Mouse (Mus musculus): ENCODE data around the gene Casp7. TPM values are rescaled to one million over a fixed set of nuclear protein-coding genes. Genes with fewer than 3 reads are reported as not detected.

Gene Casp7
- polyA plus RNA-seq, 1 experiment from 2014 or later, result 18.4 TPM

- Histone ChIP-seq H3K4me3 (replicated peaks; ENCODE audit: low read length) (no peak overlapping the region), H3K4me1 (replicated peaks; ENCODE audit: control insufficient read depth, insufficient read depth, low read length) (no peaks in the 10 kb centered on the region), H3K4me2 (replicated peaks) (no peak overlapping the region), H3K36me3 (replicated peaks; ENCODE audit: control insufficient read depth, insufficient read depth) (no peaks in the 10 kb centered on the region), H3K9me3 (ENCODE audit: control insufficient read depth, low read length) (no peaks in the 10 kb centered on the region), H3K27ac (no peak overlapping the region), H3K9ac (no peak overlapping the region), H3K27me3 (ENCODE audit: control insufficient read depth, insufficient read depth, low read length) (no peaks in the 10 kb centered on the region)
- ATAC-seq (ENCODE audit: low FRiP score), result no peak
- WGBS, result 79% methylated on average over 11 of the region's 11 CpGs
- no peak for DNase-seq (ENCODE audit: low spot score)
Measured at GRCm38 (mm10) chr19:56366168-56366567, 30.8 kb upstream of the Casp7 start.

GRCm38 (mm10) chr19:56366625-56367024 lies 30.3 kb upstream of the Casp7 start:
- Histone ChIP-seq H3K36me3 (replicated peaks; ENCODE audit: control insufficient read depth, insufficient read depth) (no peaks in the 10 kb centered on the region), H3K4me3 (replicated peaks; ENCODE audit: low read length) (no peak overlapping the region), H3K9me3 (ENCODE audit: control insufficient read depth, low read length) (no peaks in the 10 kb centered on the region), H3K27ac (no peak overlapping the region), H3K27me3 (ENCODE audit: control insufficient read depth, insufficient read depth, low read length) (no peaks in the 10 kb centered on the region), H3K9ac (no peak overlapping the region), H3K4me1 (replicated peaks; ENCODE audit: control insufficient read depth, insufficient read depth, low read length) (no peaks in the 10 kb centered on the region), H3K4me2 (replicated peaks) (no peak overlapping the region)
- 75% methylated on average over 9 of the region's 9 CpGs for WGBS
- ATAC-seq (ENCODE audit: low FRiP score), result no peak
- no peak for DNase-seq (ENCODE audit: low spot score)

GRCm38 (mm10) chr19:56367778-56368177 lies 29.2 kb upstream of the Casp7 start:
- no peaks in the 10 kb centered on the region for H3K36me3 ChIP-seq (replicated peaks; ENCODE audit: control insufficient read depth, insufficient read depth)
- H3K4me1 ChIP-seq (replicated peaks; ENCODE audit: control insufficient read depth, insufficient read depth, low read length), result no peaks in the 10 kb centered on the region
- DNase-seq (ENCODE audit: low spot score) (no peak), ATAC-seq (ENCODE audit: low FRiP score) (no peak)
- 91% methylated on average over 7 of the region's 7 CpGs for WGBS
- H3K27ac ChIP-seq, result no peak overlapping the region
- H3K9ac ChIP-seq, result no peak overlapping the region
- H3K4me2 ChIP-seq (replicated peaks), result no peak overlapping the region
- H3K4me3 ChIP-seq (replicated peaks; ENCODE audit: low read length), result no peak overlapping the region
- no peaks in the 10 kb centered on the region for H3K9me3 ChIP-seq (ENCODE audit: control insufficient read depth, low read length)
- H3K27me3 ChIP-seq (ENCODE audit: control insufficient read depth, insufficient read depth, low read length), result no peaks in the 10 kb centered on the region

GRCm38 (mm10) chr19:56368912-56369311 lies 28.0 kb upstream of the Casp7 start:
- no peaks in the 10 kb centered on the region for H3K27me3 ChIP-seq (ENCODE audit: control insufficient read depth, insufficient read depth, low read length)
- no peaks in the 10 kb centered on the region for H3K36me3 ChIP-seq (replicated peaks; ENCODE audit: control insufficient read depth, insufficient read depth)
- H3K4me1 ChIP-seq (replicated peaks; ENCODE audit: control insufficient read depth, insufficient read depth, low read length), result no peaks in the 10 kb centered on the region
- no peak overlapping the region for H3K27ac ChIP-seq
- WGBS, result 92% methylated on average over 7 of the region's 7 CpGs
- no peak overlapping the region for H3K4me3 ChIP-seq (replicated peaks; ENCODE audit: low read length)
- ATAC-seq (ENCODE audit: low FRiP score), result no peak
- H3K4me2 ChIP-seq (replicated peaks), result no peak overlapping the region
- H3K9ac ChIP-seq, result no peak overlapping the region
- DNase-seq (ENCODE audit: low spot score), result no peak
- no peaks in the 10 kb centered on the region for H3K9me3 ChIP-seq (ENCODE audit: control insufficient read depth, low read length)

- DNase-seq (ENCODE audit: low spot score) (no peak), ATAC-seq (ENCODE audit: low FRiP score) (no peak)
- no peaks in the 10 kb centered on the region for H3K9me3 ChIP-seq (ENCODE audit: control insufficient read depth, low read length)
Measured at GRCm38 (mm10) chr19:56370389-56371150, 26.4 kb upstream of the Casp7 start.

GRCm38 (mm10) chr19:56372226-56372625 lies 24.7 kb upstream of the Casp7 start:
- Histone ChIP-seq H3K4me2 (replicated peaks) (no peak overlapping the region), H3K4me3 (replicated peaks; ENCODE audit: low read length) (no peak overlapping the region), H3K4me1 (replicated peaks; ENCODE audit: control insufficient read depth, insufficient read depth, low read length) (no peaks in the 10 kb centered on the region), H3K27ac (no peak overlapping the region), H3K36me3 (replicated peaks; ENCODE audit: control insufficient read depth, insufficient read depth) (no peaks in the 10 kb centered on the region), H3K9ac (no peak overlapping the region), H3K27me3 (ENCODE audit: control insufficient read depth, insufficient read depth, low read length) (no peaks in the 10 kb centered on the region), H3K9me3 (ENCODE audit: control insufficient read depth, low read length) (no peaks in the 10 kb centered on the region)
- DNase-seq (ENCODE audit: low spot score) (no peak), ATAC-seq (ENCODE audit: low FRiP score) (no peak)
- 77% methylated on average over 7 of the region's 7 CpGs for WGBS

More at GRCm38 (mm10) chr19:56370389-56371150, 26.4 kb upstream of the Casp7 start:
- Histone ChIP-seq H3K4me2 (replicated peaks) (no peak overlapping the region), H3K9ac (no peak overlapping the region), H3K27ac (no peak overlapping the region), H3K4me3 (replicated peaks; ENCODE audit: low read length) (no peak overlapping the region), H3K27me3 (ENCODE audit: control insufficient read depth, insufficient read depth, low read length) (no peaks in the 10 kb centered on the region), H3K4me1 (replicated peaks; ENCODE audit: control insufficient read depth, insufficient read depth, low read length) (no peaks in the 10 kb centered on the region), H3K36me3 (replicated peaks; ENCODE audit: control insufficient read depth, insufficient read depth) (no peaks in the 10 kb centered on the region)
- WGBS, result 90% methylated on average over 6 of the region's 6 CpGs

- 93% methylated on average over 5 of the region's 5 CpGs for WGBS
- no peak for DNase-seq (ENCODE audit: low spot score)
- no peak overlapping the region for H3K4me2 ChIP-seq (replicated peaks)
- H3K9ac ChIP-seq, result no peak overlapping the region
- no peaks in the 10 kb centered on the region for H3K9me3 ChIP-seq (ENCODE audit: control insufficient read depth, low read length)
- no peak overlapping the region for H3K27ac ChIP-seq
- ATAC-seq (ENCODE audit: low FRiP score), result no peak
- no peak overlapping the region for H3K4me3 ChIP-seq (replicated peaks; ENCODE audit: low read length)
- H3K36me3 ChIP-seq (replicated peaks; ENCODE audit: control insufficient read depth, insufficient read depth), result no peaks in the 10 kb centered on the region
- no peaks in the 10 kb centered on the region for H3K4me1 ChIP-seq (replicated peaks; ENCODE audit: control insufficient read depth, insufficient read depth, low read length)
- no peaks in the 10 kb centered on the region for H3K27me3 ChIP-seq (ENCODE audit: control insufficient read depth, insufficient read depth, low read length)
Measured at GRCm38 (mm10) chr19:56373246-56373645, 23.7 kb upstream of the Casp7 start.

GRCm38 (mm10) chr19:56374011-56374410 lies 22.9 kb upstream of the Casp7 start:
- no peak overlapping the region for H3K9ac ChIP-seq
- no peak overlapping the region for H3K4me3 ChIP-seq (replicated peaks; ENCODE audit: low read length)
- H3K36me3 ChIP-seq (replicated peaks; ENCODE audit: control insufficient read depth, insufficient read depth), result no peaks in the 10 kb centered on the region
- 65% methylated on average over 10 of the region's 10 CpGs for WGBS
- H3K27me3 ChIP-seq (ENCODE audit: control insufficient read depth, insufficient read depth, low read length), result no peaks in the 10 kb centered on the region
- ATAC-seq (ENCODE audit: low FRiP score) (no peak), DNase-seq (ENCODE audit: low spot score) (no peak)
- no peaks in the 10 kb centered on the region for H3K9me3 ChIP-seq (ENCODE audit: control insufficient read depth, low read length)
- no peaks in the 10 kb centered on the region for H3K4me1 ChIP-seq (replicated peaks; ENCODE audit: control insufficient read depth, insufficient read depth, low read length)
- H3K27ac ChIP-seq, result no peak overlapping the region
- no peak overlapping the region for H3K4me2 ChIP-seq (replicated peaks)

GRCm38 (mm10) chr19:56378007-56378406 lies 18.9 kb upstream of the Casp7 start:
- ATAC-seq (ENCODE audit: low FRiP score) (no peak), DNase-seq (ENCODE audit: low spot score) (no peak)
- Histone ChIP-seq H3K4me1 (replicated peaks; ENCODE audit: control insufficient read depth, insufficient read depth, low read length) (no peaks in the 10 kb centered on the region), H3K9me3 (ENCODE audit: control insufficient read depth, low read length) (no peaks in the 10 kb centered on the region), H3K4me3 (replicated peaks; ENCODE audit: low read length) (no peak overlapping the region), H3K27me3 (ENCODE audit: control insufficient read depth, insufficient read depth, low read length) (no peaks in the 10 kb centered on the region), H3K27ac (no peak overlapping the region), H3K9ac (no peak overlapping the region), H3K4me2 (replicated peaks) (no peak overlapping the region), H3K36me3 (replicated peaks; ENCODE audit: control insufficient read depth, insufficient read depth) (no peaks in the 10 kb centered on the region)
- WGBS, result 90% methylated on average over 5 of the region's 5 CpGs

Measured in hindbrain, embryonic 14.5 days (tissue).